Mouse (Mus musculus) lung, postnatal 4 days (tissue): ENCODE measurements around the gene Tmprss9.

ENCODE experiments used
- DNase-seq, 2 experiments: peaks; one replicate each; pipeline ENCODE4 v3.0.0; 2021

Gene Tmprss9

DNA sequence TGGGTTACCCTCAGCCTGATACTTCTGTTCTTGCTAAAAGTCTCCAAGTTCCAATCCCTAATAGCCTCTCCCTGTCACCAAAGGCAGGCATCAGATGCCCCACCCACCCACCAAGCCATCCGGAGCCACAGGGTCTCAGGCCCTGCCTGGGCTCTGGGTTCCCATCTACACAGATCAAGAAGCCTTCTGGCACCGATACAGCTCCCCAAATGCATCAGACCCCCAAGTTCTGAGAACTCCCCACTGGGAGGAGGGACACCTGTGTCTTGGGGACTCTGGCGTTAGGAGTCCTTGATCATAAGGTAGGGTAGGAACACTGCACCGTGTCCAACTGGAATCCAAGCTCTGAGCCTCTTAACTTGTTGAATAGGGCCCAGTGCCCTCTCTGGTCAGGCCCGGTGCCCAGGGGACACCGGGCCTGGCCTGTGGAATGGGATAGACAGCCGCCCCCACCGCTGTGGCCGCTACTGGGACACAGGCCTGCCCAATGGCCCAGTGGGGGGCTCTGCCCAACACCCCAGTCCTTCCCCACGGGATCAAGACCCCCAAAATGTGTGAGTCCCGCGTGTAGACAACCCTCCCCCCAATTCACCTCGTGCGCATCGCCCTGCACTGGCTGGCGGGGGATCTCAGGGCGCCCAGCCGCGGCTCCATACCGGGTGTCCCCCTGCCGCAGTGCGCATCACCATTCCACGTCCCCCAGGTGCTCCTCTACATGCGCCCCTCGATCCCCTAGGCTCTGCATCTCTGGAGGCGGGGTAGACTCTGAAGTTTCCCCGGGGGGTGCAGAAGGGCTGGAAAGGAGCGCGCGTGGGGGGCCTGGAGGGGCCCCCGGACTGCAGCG lies 28.3 kb upstream of the Tmprss9 start:
- DNase-seq: no peak

DNA sequence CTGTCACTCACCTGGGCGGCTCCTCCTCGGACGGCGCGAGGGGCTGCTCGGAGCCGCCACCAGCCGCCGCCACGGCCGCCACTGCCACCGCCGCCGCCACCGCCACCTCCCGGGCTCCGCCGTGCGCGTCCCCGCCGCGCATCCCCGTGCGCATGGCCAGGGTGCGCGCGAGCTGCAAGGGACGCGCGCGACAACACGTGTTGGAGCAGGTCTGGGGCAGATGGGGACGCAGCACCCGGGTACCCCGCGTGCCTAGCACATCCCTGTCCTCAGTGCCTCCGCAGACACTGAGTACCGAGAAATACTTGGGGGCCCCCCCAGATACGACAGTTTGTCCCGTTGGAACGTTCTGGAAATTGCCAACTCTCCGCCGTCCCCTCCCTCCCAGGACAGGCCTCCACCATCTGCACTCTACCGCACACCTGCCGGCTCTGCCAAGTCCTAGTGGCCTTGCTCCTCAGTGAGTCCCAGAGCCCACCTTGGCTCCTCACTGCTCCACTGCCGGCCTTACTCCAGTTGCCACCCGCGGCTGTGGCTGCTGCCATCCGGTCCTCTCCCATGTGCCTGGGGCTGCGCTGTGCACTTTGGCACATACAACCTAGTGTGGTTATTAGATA lies 27.6 kb upstream of the Tmprss9 start, which contains the start of gene Lingo3:
Gene Lingo3 (minus strand): TSS at position 109 of the 617 bp plus-strand sequence.
- DNase-seq: no peak

- DNase-seq: no peak
Measured at GRCm38 (mm10) chr10:80845055-80845693, 26.5 kb upstream of the Tmprss9 start.

GRCm38 (mm10) chr10:80845732-80846131 lies 25.9 kb upstream of the Tmprss9 start:
- no peak for DNase-seq

- peak; percentile 77 to 78 for DNase-seq
Measured at GRCm38 (mm10) chr10:80848571-80848970, 23.1 kb upstream of the Tmprss9 start.

DNA sequence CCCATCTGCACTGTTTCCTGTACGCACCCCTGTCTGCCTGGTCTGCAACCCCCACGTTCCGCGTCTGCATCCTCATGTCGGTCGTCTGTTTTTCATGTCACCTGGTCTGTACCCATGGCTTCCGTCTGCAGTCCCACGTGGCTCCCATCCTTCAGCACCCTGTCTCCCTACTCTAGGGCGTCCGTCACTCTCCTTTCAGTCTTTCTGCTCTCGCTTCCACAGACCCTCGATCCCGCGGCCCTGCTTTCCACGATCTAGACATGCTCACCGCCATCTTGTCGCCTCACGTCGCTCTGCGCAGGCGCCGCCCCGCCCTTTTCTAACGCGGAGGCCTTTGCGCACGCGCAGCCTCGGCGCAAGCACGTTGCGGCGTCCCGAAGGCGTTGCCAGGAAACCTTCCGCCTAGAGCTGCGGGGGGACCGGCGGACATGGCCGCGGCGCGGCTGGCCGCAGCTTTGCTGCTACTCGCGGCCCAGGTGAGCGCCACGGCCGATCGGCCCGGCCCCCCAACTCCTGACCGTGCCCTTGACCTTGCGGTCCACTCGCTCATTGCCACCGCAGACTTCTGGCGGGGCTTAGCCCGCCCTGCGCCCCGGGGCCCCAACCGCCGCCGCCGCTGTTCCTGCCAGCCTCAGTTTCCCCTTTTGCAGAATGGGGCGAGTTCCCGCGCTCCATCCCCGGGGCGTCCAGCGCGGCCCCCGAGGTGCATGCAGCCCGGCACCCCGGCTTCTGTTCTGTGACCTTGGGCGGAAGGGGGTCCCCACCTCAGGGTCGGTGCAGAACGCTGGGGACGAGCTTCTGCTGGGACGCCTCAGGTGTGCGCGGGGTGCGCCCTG lies 16.5 kb upstream of the Tmprss9 start, which contains the start of the genes Lsm7 and Sppl2b:
Gene Lsm7 (minus strand): TSS at position 297 of the 836 bp plus-strand sequence.
Gene Sppl2b (plus strand): TSS at position 363 of the 836 bp plus-strand sequence.
- DNase-seq: peak; percentile 98 to 99

GRCm38 (mm10) chr10:80855749-80856073 lies 15.9 kb upstream of the Tmprss9 start:
- DNase-seq: peak in 1 of 2 experiments; percentile 16

DNA sequence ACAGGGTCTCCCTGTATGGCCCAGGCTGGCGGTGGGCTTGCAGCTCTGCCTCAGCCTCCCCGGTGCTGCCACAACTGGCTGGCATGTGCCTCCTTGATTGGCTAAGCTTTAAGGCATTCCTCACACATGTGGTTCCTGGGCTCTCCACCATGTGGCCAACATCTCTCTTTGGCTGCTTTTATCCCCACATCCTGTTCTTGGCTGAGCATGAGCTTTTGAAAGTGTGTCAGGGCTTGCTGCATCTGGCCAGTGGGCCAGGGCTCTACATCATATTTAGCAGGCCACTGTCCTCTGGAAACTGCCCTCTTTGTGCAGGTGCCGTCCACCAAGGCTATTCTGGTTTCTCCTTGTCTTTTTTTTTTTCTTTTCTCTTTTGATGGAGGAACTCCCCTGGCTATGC lies 15.4 kb upstream of the Tmprss9 start:
- DNase-seq: no peak

DNA sequence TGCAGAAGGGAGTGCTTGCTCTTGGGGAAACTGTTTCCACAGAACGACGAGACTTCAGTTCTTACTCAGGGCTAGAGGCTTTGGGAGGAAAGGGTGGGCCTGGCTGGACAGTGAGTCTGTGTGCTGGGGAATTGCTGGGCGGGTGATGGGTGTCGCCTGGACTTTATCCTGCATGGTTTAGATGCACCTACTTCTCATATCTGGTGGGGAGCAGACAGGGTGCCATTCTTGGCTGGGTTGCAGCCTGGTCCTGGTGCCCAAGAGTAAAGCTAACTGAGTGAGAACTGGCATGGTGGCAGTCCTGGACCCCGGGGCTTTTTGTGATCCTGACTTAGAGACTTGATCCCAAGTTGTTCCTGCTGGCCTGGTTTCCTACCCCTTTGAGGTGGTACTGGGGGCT lies 14.7 kb upstream of the Tmprss9 start:
- DNase-seq: no peak

DNA sequence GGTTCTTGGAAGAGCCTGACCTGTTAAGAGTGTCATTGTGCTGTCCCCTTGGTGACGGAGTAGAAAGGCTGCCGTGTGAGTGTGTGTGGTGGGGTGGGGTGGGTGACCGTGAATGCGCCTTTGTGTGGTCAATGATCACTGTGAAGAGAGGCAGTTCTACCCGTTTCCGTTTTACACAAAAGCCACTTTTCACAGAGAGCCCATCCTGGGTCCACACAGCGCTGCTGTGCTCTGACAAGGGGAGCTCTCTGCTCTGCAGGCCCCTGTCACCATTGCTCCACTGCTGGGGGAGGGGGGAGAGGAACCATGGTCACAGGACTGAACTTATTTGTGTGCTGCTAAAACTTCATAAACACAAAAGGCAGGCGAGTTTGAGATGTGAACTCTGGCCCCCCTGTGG lies 14.3 kb upstream of the Tmprss9 start:
- DNase-seq: no peak

DNA sequence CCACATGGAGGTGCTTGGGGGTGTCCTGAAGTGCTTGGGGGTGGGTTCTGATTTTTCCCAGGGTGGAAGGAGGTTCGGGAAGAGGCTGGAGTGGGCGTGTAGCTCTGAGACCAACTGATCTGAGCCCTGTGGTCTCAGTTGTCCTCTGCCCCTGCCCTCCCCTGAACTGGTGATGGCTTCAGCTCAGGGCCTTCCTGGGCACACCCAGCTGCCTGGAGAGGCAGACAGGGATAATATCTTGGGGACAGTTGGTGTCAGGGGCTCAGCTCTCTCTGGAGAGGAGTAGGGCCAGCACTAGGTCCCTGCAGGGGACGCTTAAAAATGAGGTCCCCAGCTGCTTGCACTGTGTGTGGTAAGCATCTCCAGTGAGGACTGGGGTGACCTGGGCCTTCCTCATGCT lies 13.8 kb upstream of the Tmprss9 start:
- DNase-seq: no peak

DNA sequence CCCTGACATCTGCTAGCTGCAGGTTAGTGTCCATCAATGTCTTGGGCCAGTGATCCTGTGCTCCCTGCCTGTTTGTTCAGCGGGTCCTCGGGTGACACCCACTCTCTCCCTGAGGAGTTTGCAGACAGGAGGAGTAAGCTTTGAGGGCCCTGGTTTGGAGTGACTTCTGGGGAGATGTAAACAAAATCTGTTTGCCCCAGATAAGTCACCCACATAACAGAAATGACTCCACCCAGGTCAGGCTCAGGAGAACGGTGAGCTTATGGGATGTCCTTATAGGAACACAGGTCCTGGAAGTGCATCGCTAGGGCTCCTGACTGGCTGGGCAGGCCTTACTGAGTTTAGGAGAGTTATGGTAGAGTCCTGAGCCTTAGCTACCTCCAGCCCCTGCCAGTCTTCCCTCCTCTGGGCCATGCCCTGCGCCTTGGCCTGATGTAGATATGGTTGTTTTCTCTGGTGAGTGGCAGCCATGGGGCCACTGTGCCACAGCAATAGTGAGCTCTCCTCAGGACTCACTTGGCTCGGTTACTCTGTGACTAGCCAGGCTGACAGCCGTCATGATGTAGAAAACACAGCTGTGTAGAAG lies 13.2 kb upstream of the Tmprss9 start:
- DNase-seq: no peak

GRCm38 (mm10) chr10:80862305-80862704 lies 9.3 kb upstream of the Tmprss9 start:
- no peak for DNase-seq

- no peak for DNase-seq
Measured at GRCm38 (mm10) chr10:80864446-80864845, 7.2 kb upstream of the Tmprss9 start.

- no peak for DNase-seq
Measured at GRCm38 (mm10) chr10:80870993-80871392, 655 bp upstream of the Tmprss9 start.

DNA sequence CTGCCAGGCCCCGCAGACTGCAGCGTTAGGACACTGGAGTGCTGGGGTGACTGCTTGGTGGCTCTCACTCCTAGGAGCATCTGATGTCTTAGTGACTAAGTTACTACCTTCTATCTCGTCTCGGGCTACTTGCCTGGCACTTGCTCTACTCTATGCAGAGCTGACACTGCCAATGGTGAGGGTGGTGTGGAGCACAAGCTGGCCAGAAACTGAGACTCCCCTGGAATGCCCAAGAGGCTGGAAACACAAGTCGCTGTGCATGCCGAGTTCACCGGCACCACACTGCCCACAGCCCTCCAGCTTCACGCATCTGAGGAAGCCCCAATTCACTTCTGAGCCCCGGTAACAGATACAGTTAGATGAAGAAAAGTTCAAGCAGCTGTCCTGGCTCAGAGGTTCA lies 2.4 kb downstream of the Tmprss9 start:
- DNase-seq: no peak

- DNase-seq: peak in 1 of 2 experiments; percentile 68
Measured at GRCm38 (mm10) chr10:80876028-80876427, 4.4 kb downstream of the Tmprss9 start.

DNA sequence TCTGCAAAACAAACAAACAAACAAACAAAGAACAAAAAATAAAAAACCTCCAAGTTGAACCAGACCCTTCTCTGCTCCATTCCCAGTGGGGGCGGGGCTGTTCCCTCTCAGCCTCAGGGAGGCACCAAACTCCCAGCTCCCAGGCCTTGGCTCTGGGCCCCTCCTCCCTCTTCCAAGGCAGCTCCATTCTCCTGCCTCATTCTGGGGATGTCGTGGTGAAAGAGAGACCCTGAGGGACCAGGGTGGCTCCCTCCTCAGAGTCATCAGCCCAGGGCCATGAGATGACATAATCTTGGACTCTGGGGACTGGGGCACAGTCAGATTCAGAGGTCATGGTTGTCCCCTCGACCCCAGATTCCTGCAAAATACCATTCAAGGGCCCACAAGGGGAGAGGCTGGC lies 4.9 kb downstream of the Tmprss9 start:
- no peak for DNase-seq

DNA sequence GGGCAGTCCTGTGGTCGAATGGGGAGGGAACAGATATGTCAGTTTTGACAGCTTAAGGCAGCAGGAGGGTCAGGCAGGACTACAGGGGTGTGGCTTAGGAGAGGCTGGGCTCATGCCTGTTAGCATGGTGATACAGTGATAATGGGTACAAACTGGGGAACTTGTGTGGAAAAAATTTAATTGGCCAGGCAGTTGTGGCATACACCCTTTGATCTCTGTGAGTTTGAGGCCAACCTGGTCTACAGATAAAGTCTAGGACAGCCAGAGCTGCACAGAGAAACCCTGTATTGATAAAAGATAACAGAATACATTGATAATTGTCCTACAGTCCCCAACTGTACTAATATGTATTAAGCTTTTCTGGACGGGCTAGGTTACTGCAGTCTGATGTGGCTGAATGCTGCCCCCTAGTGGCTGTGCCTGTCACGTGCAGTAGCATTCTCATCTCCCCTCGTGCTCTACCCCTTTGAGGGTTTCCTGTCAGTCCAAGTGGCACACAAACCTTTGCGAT lies 8.5 kb downstream of the Tmprss9 start:
- peak in 1 of 2 experiments; percentile 77 for DNase-seq

DNA sequence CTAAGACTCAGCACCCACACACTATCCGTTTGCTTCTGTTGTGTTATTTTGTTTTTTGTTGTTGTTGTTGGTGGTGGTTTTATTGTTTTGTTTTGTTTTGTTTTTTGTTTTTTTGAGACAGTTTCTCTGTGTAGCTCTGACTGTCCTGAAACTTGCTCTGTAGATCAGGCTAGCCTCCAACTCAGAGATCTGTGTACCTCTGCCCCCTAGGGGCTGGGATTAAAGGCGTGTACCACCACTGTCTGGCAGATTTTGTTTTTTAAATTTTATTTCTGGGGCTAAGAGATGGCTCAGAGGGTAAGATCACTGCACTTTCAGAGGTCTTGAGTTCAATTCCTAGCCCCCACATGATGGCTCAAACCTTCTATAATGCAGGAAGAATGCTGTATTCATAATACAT lies 9.3 kb downstream of the Tmprss9 start:
- DNase-seq: no peak

DNA sequence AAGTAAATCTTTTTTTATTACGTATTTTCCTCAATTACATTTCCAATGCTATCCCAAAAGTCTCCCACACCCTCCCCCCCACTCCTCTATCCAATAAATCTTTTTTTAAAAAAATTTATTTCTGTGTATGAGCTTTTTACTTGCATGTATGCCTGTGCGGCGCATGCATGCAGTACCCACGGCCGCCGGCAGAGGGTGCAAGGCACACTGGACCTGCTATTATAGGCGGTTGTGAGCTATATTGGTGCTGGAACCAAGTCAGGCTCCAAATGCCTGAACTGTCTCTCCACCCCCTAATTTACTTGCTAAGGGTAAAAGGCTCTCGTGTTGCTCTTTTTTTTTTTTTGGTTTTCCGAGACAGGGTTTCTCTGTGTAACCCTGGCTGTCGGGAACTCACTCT lies 9.7 kb downstream of the Tmprss9 start:
- DNase-seq: peak; percentile 72 to 84

- DNase-seq: peak; percentile 41 to 71
Measured at GRCm38 (mm10) chr10:80887181-80887580, 15.5 kb downstream of the Tmprss9 start.
